Mouse (Mus musculus) limb, embryonic 14.5 days (tissue): ENCODE results near the gene Azin2. TPM values are rescaled to one million over a fixed set of nuclear protein-coding genes. Genes with fewer than 3 reads are reported as not detected.

Experiments
- ATAC-seq: fragments of 200-750 bp; cut with Nextera tagmentation; 2 replicates; pipeline ENCODE4 v1.8.0; 2017; ENCODE audit warnings: low read depth, moderate number of reproducible peaks, moderate TSS enrichment; ENCODE audit not compliant: low FRiP score
- DNase-seq: peaks from one replicate; pipeline ENCODE4 v3.0.0-alpha.2; 2015; ENCODE audit warnings: low spot score
- H3K27ac ChIP-seq: fragments of 300-500 bp; sonication (generic); replicated peaks from 2 replicates; pipeline ENCODE4 v1.5.1; 2014; ENCODE audit warnings: low read depth, mild to moderate bottlenecking, low read length, moderate library complexity, mixed read lengths
- H3K27me3 ChIP-seq: fragments of 300-500 bp; sonication (generic); 2 replicates; pipeline ENCODE4 v1.6.1; 2014; ENCODE audit warnings: low read length, mixed read lengths; ENCODE audit not compliant: control insufficient read depth, insufficient read depth
- H3K36me3 ChIP-seq: fragments of 300-500 bp; sonication (generic); 2 replicates; pipeline ENCODE4 v1.6.1; 2014; ENCODE audit warnings: mild to moderate bottlenecking, low read length, moderate library complexity, mixed read lengths; ENCODE audit not compliant: control insufficient read depth, insufficient read depth
- H3K4me1 ChIP-seq: fragments of 300-500 bp; sonication (generic); 2 replicates; pipeline ENCODE4 v1.6.1; 2014; ENCODE audit warnings: antibody characterized with exemption, low read length, mixed read lengths; ENCODE audit not compliant: control insufficient read depth, insufficient read depth
- H3K4me2 ChIP-seq: fragments of 300-500 bp; sonication (generic); replicated peaks from 2 replicates; pipeline ENCODE4 v1.6.1; 2014; ENCODE audit warnings: low read depth, mild to moderate bottlenecking, low read length, moderate library complexity; ENCODE audit not compliant: severe bottlenecking
- H3K4me3 ChIP-seq: fragments of 300-500 bp; sonication (generic); replicated peaks from 2 replicates; pipeline ENCODE4 v1.5.1; 2014; ENCODE audit warnings: low read length
- H3K9ac ChIP-seq: fragments of 300-500 bp; sonication (generic); 2 replicates; pipeline ENCODE4 v1.6.1; 2014; ENCODE audit warnings: mild to moderate bottlenecking, low read depth, low read length, moderate library complexity; ENCODE audit not compliant: severe bottlenecking
- H3K9me3 ChIP-seq: fragments of 300-500 bp; sonication (generic); 2 replicates; pipeline ENCODE4 v1.6.1; 2016; ENCODE audit warnings: low read length; ENCODE audit not compliant: control insufficient read depth
- POLR2A ChIP-seq: fragments of 200-500 bp; IDR thresholded peaks from 2 replicates; pipeline ENCODE4 v1.8.0; 2012; ENCODE audit warnings: inconsistent platforms, mild to moderate bottlenecking, moderate library complexity, borderline replicate concordance; ENCODE audit not compliant: insufficient read depth, insufficient read length; ENCODE audit errors: extremely low read depth
- WGBS: fragments of 180-500 bp; shearing (Covaris S2); extraction: QIAGEN DNeasy Blood & Tissue Kit; methylation state at CpG from one replicate; pipeline ENCODE4 v1.1.7; 2014; 5-methylcytosine and 5-hydroxymethylcytosine counted together
- polyA plus RNA-seq, 2 experiments: library from polyadenylated mRNA; depleted of rRNA in 1 of 2; stranded (reverse) in 1 of 2; unstranded in 1 of 2; fragments of >200 nt; fragmentation: Nextera tagmentation in 1 of 2; extraction: Ambion mirVana in 1 of 2; gene quantifications; 2 replicates each; pipeline versions ENCODE4 v1.2.1 to v1.2.3; 2012 to 2014

Azin2 gene
- polyA plus RNA-seq, 2 experiments = 26.5 to 30.7 TPM

GRCm38 (mm10) chr4:128919106-128919505, 43.1 kb downstream of the Azin2 start:
- Histone ChIP-seq H3K27me3 (no peaks in the 10 kb centered on the region), H3K4me2 (no peak overlapping the region), H3K4me1 (peaks cover 7% of the 10 kb centered on the region; the same call in 1 of the 2 replicates), H3K9me3 (no peaks in the 10 kb centered on the region), H3K4me3 (no peak overlapping the region), H3K27ac (no peak overlapping the region), H3K36me3 (no peaks in the 10 kb centered on the region), H3K9ac (no peak overlapping the region)
- WGBS = 24% methylated on average over 10 of the region's 10 CpGs
- no peak for TF ChIP-seq POLR2A
- no peak for DNase-seq
- no peak for ATAC-seq

- DNase-seq = peak; percentile 42
- WGBS = 45% methylated on average over 3 of the region's 3 CpGs
- Histone ChIP-seq H3K4me3 (no peak overlapping the region), H3K4me1 (peaks cover 7% of the 10 kb centered on the region; the same call in 1 of the 2 replicates), H3K9me3 (no peaks in the 10 kb centered on the region), H3K9ac (no peak overlapping the region), H3K27ac (no peak overlapping the region), H3K4me2 (no peak overlapping the region), H3K27me3 (no peaks in the 10 kb centered on the region), H3K36me3 (no peaks in the 10 kb centered on the region)
- no peak for ATAC-seq
- TF ChIP-seq POLR2A = no peak
Measured at GRCm38 (mm10) chr4:128918187-128918586, 44.1 kb downstream of the Azin2 start.

GRCm38 (mm10) chr4:128917756-128918155, 44.5 kb downstream of the Azin2 start:
- Histone ChIP-seq H3K4me2 (no peak overlapping the region), H3K27me3 (no peaks in the 10 kb centered on the region), H3K9ac (no peak overlapping the region), H3K4me3 (no peak overlapping the region), H3K27ac (no peak overlapping the region), H3K4me1 (peaks cover 7% of the 10 kb centered on the region; the same call in 1 of the 2 replicates), H3K36me3 (no peaks in the 10 kb centered on the region), H3K9me3 (no peaks in the 10 kb centered on the region)
- ATAC-seq (no peak), DNase-seq (no peak)
- TF ChIP-seq POLR2A = no peak
- WGBS = 82% methylated on average over 6 of the region's 6 CpGs

- H3K4me3 ChIP-seq = no peak overlapping the region
- 68% methylated on average over 3 of the region's 3 CpGs for WGBS
- no peak overlapping the region for H3K4me2 ChIP-seq
- no peaks in the 10 kb centered on the region for H3K27me3 ChIP-seq
- no peak overlapping the region for H3K9ac ChIP-seq
- H3K4me1 ChIP-seq = peaks cover 7% of the 10 kb centered on the region; the same call in 1 of the 2 replicates
- H3K9me3 ChIP-seq = no peaks in the 10 kb centered on the region
- ATAC-seq = no peak
- TF ChIP-seq POLR2A = no peak
- H3K36me3 ChIP-seq = no peaks in the 10 kb centered on the region
- no peak overlapping the region for H3K27ac ChIP-seq
- DNase-seq = no peak
Measured at GRCm38 (mm10) chr4:128917119-128917518, 45.1 kb downstream of the Azin2 start.

- no peaks in the 10 kb centered on the region for H3K9me3 ChIP-seq
- H3K4me3 ChIP-seq = no peak overlapping the region
- no peaks in the 10 kb centered on the region for H3K27me3 ChIP-seq
- ATAC-seq (no peak), DNase-seq (peak; percentile 61)
- 20% methylated on average over 4 of the region's 4 CpGs for WGBS
- peaks cover 7% of the 10 kb centered on the region; the same call in 1 of the 2 replicates for H3K4me1 ChIP-seq
- no peak overlapping the region for H3K9ac ChIP-seq
- H3K4me2 ChIP-seq = no peak overlapping the region
- no peak for TF ChIP-seq POLR2A
- H3K27ac ChIP-seq = no peak overlapping the region
- peaks cover 19% of the 10 kb centered on the region for H3K36me3 ChIP-seq
Measured at GRCm38 (mm10) chr4:128913794-128914193, 48.4 kb downstream of the Azin2 start.

- peaks cover 19% of the 10 kb centered on the region for H3K36me3 ChIP-seq
- H3K9ac ChIP-seq = no peak overlapping the region
- H3K4me2 ChIP-seq = no peak overlapping the region
- no peak overlapping the region for H3K27ac ChIP-seq
- DNase-seq (no peak), ATAC-seq (no peak)
- 85% methylated on average over 10 of the region's 10 CpGs for WGBS
- H3K9me3 ChIP-seq = no peaks in the 10 kb centered on the region
- H3K4me3 ChIP-seq = no peak overlapping the region
- TF ChIP-seq POLR2A = no peak
- H3K4me1 ChIP-seq = 0 out of 2 replicates have a peak, but pooled peaks cover 3% of the 10 kb centered on the region
- H3K27me3 ChIP-seq = no peaks in the 10 kb centered on the region
Measured at GRCm38 (mm10) chr4:128912085-128912484, 50.2 kb downstream of the Azin2 start.
